Mouse (Mus musculus) midbrain, embryonic 10.5 days (tissue): ENCODE measurements around the gene Inpp5a. TPM values are rescaled to one million over a fixed set of nuclear protein-coding genes. Genes with fewer than 3 reads are reported as not detected.
"Not testable (repeated sequence)": the region's sequence is repeated elsewhere in the genome, so short reads cannot be mapped to it uniquely, and the experiment has no call there.

Experiments used
- DNase-seq: peaks from one replicate; pipeline ENCODE4 v3.0.0-alpha.2; 2017; ENCODE audit warnings: low spot score
- H3K27ac ChIP-seq: fragments of 300-500 bp; sonication (generic); replicated peaks from 2 replicates; pipeline ENCODE4 v1.5.1; 2016; ENCODE audit warnings: mild to moderate bottlenecking
- H3K27me3 ChIP-seq: fragments of 300-500 bp; sonication (generic); 2 replicates; pipeline ENCODE4 v1.6.1; 2016; ENCODE audit warnings: low read depth, mild to moderate bottlenecking; ENCODE audit not compliant: poor library complexity, severe bottlenecking
- H3K36me3 ChIP-seq: fragments of 300-500 bp; sonication (generic); 2 replicates; pipeline ENCODE4 v1.6.1; 2016; ENCODE audit warnings: mild to moderate bottlenecking, moderate library complexity
- H3K4me1 ChIP-seq: fragments of 300-500 bp; sonication (generic); 2 replicates; pipeline ENCODE4 v1.6.1; 2016
- H3K4me3 ChIP-seq: fragments of 300-500 bp; sonication (generic); 2 replicates; pipeline ENCODE4 v1.5.1; 2016; ENCODE audit warnings: mild to moderate bottlenecking, moderate library complexity
- H3K9me3 ChIP-seq: fragments of 300-500 bp; sonication (generic); replicated peaks from 2 replicates; pipeline ENCODE4 v1.6.1; 2016; ENCODE audit warnings: mild to moderate bottlenecking
- WGBS: fragments of 180-500 bp; shearing (Covaris S2); methylation state at CpG from one replicate; pipeline ENCODE4 v1.1.7; 2016; 5-methylcytosine and 5-hydroxymethylcytosine counted together
- polyA plus RNA-seq: library from polyadenylated mRNA; unstranded; fragments of >200 nt; fragmentation: Nextera tagmentation; extraction: Ambion mirVana; gene quantifications from 2 replicates; pipeline ENCODE4 v1.2.1, GENCODE M21; 2016

The Inpp5a gene
- polyA plus RNA-seq, 1 experiment from 2014 or later = 17.3 TPM

DNA sequence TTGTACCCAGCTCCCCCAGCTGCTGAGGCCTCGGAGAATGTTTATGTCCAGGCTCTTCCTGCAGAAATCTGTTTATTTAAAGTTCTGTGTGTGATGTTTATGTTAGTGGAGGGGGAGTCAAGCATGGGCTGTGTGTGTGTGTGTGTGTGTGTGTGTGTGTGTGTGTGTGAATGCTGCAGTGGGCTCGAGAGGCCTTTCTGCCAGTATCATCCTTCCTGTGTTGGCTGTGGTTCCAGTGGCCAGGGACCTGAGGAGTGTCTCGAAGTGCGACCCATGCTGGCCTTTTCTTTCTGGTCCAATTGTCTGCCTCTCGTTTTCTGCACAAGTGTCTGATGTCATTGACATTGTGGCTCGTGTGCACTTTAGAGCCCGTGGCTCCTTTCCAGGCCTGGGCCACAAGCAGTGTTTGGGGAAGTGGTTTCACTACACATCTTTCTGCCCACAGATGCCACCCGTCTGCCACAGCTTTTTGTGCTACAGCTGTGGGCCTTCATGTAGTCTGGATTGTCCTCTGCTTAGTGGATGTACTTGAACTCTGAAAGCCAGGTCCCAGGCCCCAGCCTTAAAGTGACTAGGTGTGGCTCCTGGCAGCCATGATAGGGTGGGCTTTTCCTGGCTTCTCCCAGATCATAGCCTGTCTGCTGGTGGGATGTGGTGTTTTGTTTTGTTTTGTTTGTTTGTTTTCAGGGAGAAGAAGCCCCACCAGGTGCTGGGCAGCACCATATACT, 23.5 kb downstream of the Inpp5a start:
- no peaks in the 10 kb centered on the region for H3K27me3 ChIP-seq
- no peaks in the 10 kb centered on the region for H3K9me3 ChIP-seq
- H3K4me1 ChIP-seq = peaks cover 19% of the 10 kb centered on the region
- H3K4me3 ChIP-seq = no peak overlapping the region
- no peak overlapping the region for H3K27ac ChIP-seq
- no peak for DNase-seq
- 74% methylated on average over 7 of the region's 8 CpGs for WGBS
- no peaks in the 10 kb centered on the region for H3K36me3 ChIP-seq

DNA sequence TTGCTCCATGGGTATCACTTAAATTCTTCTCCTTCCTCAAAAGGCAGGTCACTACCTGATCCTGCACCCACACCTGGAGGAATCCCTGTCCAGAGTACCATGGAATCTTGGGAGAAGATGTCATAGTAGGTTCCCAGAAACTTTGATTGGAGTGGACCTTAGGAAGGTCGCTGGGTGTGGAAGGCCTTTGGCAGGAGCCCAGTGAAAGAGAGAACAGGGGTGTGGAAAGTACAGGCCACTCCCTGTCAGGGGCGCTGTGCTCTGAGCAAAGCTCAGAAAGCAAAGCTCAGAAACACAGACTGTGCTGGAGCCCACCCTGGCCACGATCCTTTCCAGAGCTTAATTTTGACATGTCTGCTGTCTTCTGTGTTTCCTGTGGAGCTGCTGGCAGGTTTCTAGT, 24.5 kb downstream of the Inpp5a start:
- Histone ChIP-seq H3K27me3 (no peaks in the 10 kb centered on the region), H3K36me3 (no peaks in the 10 kb centered on the region), H3K4me3 (no peak overlapping the region), H3K4me1 (peaks cover 19% of the 10 kb centered on the region), H3K9me3 (no peaks in the 10 kb centered on the region), H3K27ac (no peak overlapping the region)
- WGBS = 80% methylated on average over 3 of the region's 3 CpGs
- DNase-seq = no peak

- no peak overlapping the region for H3K27ac ChIP-seq
- no peaks in the 10 kb centered on the region for H3K27me3 ChIP-seq
- no peaks in the 10 kb centered on the region for H3K36me3 ChIP-seq
- no peaks in the 10 kb centered on the region for H3K9me3 ChIP-seq
- DNase-seq = no peak
- peaks cover 19% of the 10 kb centered on the region for H3K4me1 ChIP-seq
- H3K4me3 ChIP-seq = no peak overlapping the region
Measured at GRCm38 (mm10) chr7:139415616-139416225, 26.8 kb downstream of the Inpp5a start.

DNA sequence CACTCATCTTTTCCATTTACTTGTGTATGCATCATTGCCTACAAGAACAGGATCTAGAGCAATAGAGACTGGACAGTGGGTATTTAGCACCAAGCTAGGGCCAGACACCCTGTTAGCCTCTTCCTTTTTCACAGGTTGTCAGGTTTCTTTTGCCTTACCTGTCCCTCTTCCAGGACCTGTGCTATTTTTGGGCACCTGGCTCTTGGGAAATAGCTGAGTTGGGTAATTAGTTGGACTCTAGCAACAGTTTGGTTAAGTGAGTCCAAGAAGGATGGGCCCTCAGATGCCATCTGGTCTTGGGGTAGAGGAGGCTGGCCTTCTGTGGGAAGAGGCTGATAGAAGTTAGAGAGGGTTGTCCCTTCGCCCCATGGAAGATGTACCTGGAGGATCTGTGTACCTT, 29.5 kb downstream of the Inpp5a start:
- 92% methylated on average over 1 of the region's 1 CpGs for whole genome bisulfite sequencing
- no peak overlapping the region for H3K27ac ChIP-seq
- H3K9me3 ChIP-seq = no peaks in the 10 kb centered on the region
- H3K36me3 ChIP-seq = no peaks in the 10 kb centered on the region
- H3K27me3 ChIP-seq = no peaks in the 10 kb centered on the region
- peaks cover 13% of the 10 kb centered on the region for H3K4me1 ChIP-seq
- no peak overlapping the region for H3K4me3 ChIP-seq
- DNase-seq = no peak

- WGBS = 94% methylated on average over 6 of the region's 6 CpGs
- peaks cover 8% of the 10 kb centered on the region for H3K9me3 ChIP-seq
- peaks cover 7% of the 10 kb centered on the region for H3K36me3 ChIP-seq
- no peaks in the 10 kb centered on the region for H3K27me3 ChIP-seq
- H3K4me3 ChIP-seq = no peak overlapping the region
- no peak for DNase-seq
- no peaks in the 10 kb centered on the region for H3K4me1 ChIP-seq
- H3K27ac ChIP-seq = no peak overlapping the region
Measured at GRCm38 (mm10) chr7:139422827-139423226, 33.9 kb downstream of the Inpp5a start.

GRCm38 (mm10) chr7:139434095-139434830, 45.4 kb downstream of the Inpp5a start:
- H3K36me3 ChIP-seq = no peaks in the 10 kb centered on the region
- H3K4me3 ChIP-seq = no peak overlapping the region
- H3K4me1 ChIP-seq = peaks cover 13% of the 10 kb centered on the region
- no peaks in the 10 kb centered on the region for H3K9me3 ChIP-seq
- 90% methylated on average over 5 of the region's 5 CpGs for WGBS
- H3K27me3 ChIP-seq = no peaks in the 10 kb centered on the region
- DNase-seq = no peak
- no peak overlapping the region for H3K27ac ChIP-seq

- H3K36me3 ChIP-seq, H3K4me3 ChIP-seq, H3K27ac ChIP-seq, H3K27me3 ChIP-seq, DNase-seq, H3K9me3 ChIP-seq: not testable (repeated sequence)
- H3K4me1 ChIP-seq = peaks cover 13% of the 10 kb centered on the region
- 89% methylated on average over 2 of the region's 2 CpGs for WGBS
Measured at GRCm38 (mm10) chr7:139434931-139435330, 46.0 kb downstream of the Inpp5a start.

- Histone ChIP-seq H3K27ac (no peak overlapping the region), H3K36me3 (no peaks in the 10 kb centered on the region), H3K4me3 (no peak overlapping the region), H3K27me3 (no peaks in the 10 kb centered on the region), H3K9me3 (no peaks in the 10 kb centered on the region), H3K4me1 (peaks cover 15% of the 10 kb centered on the region)
- DNase-seq = no peak
Measured at GRCm38 (mm10) chr7:139435749-139436148, 46.8 kb downstream of the Inpp5a start.

DNA sequence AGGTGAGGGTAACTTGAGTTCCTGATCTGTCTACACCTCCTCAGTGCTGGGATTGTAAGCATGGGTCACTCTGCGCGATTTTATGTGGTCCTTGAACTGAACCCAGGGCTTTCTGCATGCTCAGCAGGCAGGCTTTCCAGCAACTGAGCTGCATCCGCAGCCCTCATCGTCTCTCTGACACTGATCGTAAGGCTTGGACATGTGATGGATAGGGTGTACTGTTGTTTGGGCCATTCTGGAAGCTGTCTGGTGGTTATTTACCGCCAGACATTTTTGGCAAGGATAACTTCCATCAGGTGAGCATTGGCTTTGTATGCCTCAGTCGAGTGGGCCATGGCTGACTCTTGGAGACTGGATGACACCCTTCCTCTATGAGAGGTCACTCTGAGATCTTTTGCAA, 48.0 kb downstream of the Inpp5a start:
- WGBS = 90% methylated on average over 7 of the region's 7 CpGs
- DNase-seq = no peak
- Histone ChIP-seq H3K4me3 (no peak overlapping the region), H3K27ac (no peak overlapping the region), H3K36me3 (no peaks in the 10 kb centered on the region), H3K27me3 (no peaks in the 10 kb centered on the region), H3K9me3 (no peaks in the 10 kb centered on the region), H3K4me1 (peaks cover 27% of the 10 kb centered on the region)

GRCm38 (mm10) chr7:139437471-139437870, 48.6 kb downstream of the Inpp5a start:
- 75% methylated on average over 5 of the region's 5 CpGs for WGBS
- no peak overlapping the region for H3K27ac ChIP-seq
- no peaks in the 10 kb centered on the region for H3K36me3 ChIP-seq
- no peaks in the 10 kb centered on the region for H3K9me3 ChIP-seq
- peaks cover 27% of the 10 kb centered on the region for H3K4me1 ChIP-seq
- H3K27me3 ChIP-seq = no peaks in the 10 kb centered on the region
- H3K4me3 ChIP-seq = no peak overlapping the region
- no peak for DNase-seq

DNA sequence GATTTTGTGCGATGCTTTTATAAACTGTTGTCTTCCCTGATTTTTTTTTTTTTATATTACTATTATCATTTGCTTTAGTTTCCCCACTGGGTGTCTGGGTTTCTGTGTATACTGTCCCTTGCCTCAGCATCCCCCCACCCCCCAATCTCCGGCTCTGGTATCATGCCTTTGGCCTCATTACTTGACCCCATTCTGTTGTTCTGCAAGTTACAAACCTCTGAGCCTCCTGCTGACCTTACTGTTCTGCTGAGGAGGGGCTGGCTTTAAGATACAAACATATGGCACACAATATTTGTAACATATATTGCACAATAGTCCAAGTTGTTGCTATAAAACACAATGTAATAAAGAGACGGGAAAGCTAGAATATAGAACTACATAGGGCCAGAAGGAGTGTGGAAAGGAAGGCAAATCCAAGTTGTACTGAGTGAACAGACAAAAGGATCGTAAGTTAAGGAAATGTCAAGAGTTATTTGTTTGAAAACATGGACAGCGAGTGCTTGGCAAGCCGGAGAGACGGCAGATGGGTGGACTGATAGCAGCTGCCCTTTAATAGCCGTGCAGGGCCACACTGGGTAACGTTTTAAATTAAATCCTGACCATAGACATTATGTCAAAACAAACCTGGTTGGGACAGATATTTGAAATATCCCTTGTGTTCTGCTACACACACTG, 49.2 kb downstream of the Inpp5a start:
- Histone ChIP-seq H3K4me3 (no peak overlapping the region), H3K4me1 (peaks cover 27% of the 10 kb centered on the region), H3K36me3 (no peaks in the 10 kb centered on the region), H3K9me3 (no peaks in the 10 kb centered on the region), H3K27ac (no peak overlapping the region), H3K27me3 (no peaks in the 10 kb centered on the region)
- no peak for DNase-seq
- 78% methylated on average over 9 of the region's 9 CpGs for WGBS

DNA sequence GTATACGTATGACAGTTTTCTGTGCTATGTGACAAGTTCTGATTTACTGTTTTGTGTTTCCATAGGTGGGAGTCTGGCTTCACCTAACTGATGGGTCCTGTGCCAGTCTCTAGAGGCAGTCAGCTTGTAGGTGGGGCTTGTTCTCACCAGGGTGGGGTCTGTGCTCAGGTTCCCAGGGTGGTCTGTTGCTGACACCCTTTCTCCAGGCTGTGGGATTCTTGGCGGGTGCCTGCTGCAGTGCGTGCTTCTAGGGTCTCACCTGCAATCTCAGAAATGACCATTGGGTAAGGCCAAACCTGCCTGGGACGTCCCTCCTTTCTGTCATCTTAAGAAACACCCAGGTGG, 49.7 kb downstream of the Inpp5a start:
- Histone ChIP-seq H3K27ac (no peak overlapping the region), H3K27me3 (no peaks in the 10 kb centered on the region), H3K4me3 (no peak overlapping the region), H3K9me3 (no peaks in the 10 kb centered on the region), H3K36me3 (no peaks in the 10 kb centered on the region), H3K4me1 (peaks cover 27% of the 10 kb centered on the region)
- DNase-seq = no peak
- WGBS = 83% methylated on average over 4 of the region's 4 CpGs

GRCm38 (mm10) chr7:139439031-139439430, 50.1 kb downstream of the Inpp5a start:
- H3K36me3 ChIP-seq = no peaks in the 10 kb centered on the region
- no peak overlapping the region for H3K27ac ChIP-seq
- H3K4me3 ChIP-seq = no peak overlapping the region
- no peaks in the 10 kb centered on the region for H3K27me3 ChIP-seq
- H3K9me3 ChIP-seq = no peaks in the 10 kb centered on the region
- WGBS = 72% methylated on average over 3 of the region's 3 CpGs
- peaks cover 27% of the 10 kb centered on the region for H3K4me1 ChIP-seq
- no peak for DNase-seq
